Mouse (Mus musculus): ENCODE results near the gene Hrk. TPM values are rescaled to one million over a fixed set of nuclear protein-coding genes. Genes with fewer than 3 reads are reported as not detected.

Hrk gene
- total and polyA plus RNA-seq, 2 experiments from 2014 or later, result 4.3 to 14.0 TPM

GRCm38 (mm10) chr5:118144770-118145169 lies 19.7 kb upstream of the Hrk start:
- H3K4me2 ChIP-seq (ENCODE audit: low read depth, low read length), result no peak overlapping the region
- WGBS, result 82% methylated on average over 6 of the region's 6 CpGs
- H3K27ac ChIP-seq, result 0 out of 2 replicates have a peak overlapping the region, but pooled peaks have one; percentile 55
- DNase-seq (ENCODE audit: low spot score), result no peak
- H3K9me3 ChIP-seq (ENCODE audit: low read length), result no peaks in the 10 kb centered on the region
- H3K27me3 ChIP-seq (ENCODE audit: insufficient read depth, low read length), result no peaks in the 10 kb centered on the region
- no peak for ATAC-seq
- H3K4me1 ChIP-seq (ENCODE audit: insufficient read depth, low read length), result peaks cover 15% of the 10 kb centered on the region; the same call in 1 of the 2 replicates
- no peak overlapping the region for H3K4me3 ChIP-seq (ENCODE audit: low read length)
- H3K9ac ChIP-seq (replicated peaks; ENCODE audit: low read length), result no peak overlapping the region
- peaks cover 21% of the 10 kb centered on the region for H3K36me3 ChIP-seq (ENCODE audit: insufficient read depth, low read length)
- no peak for TF ChIP-seq CTCF (IDR thresholded peaks at IDR 0.05; ENCODE audit: low read depth)

- H3K9ac ChIP-seq (replicated peaks; ENCODE audit: low read length), result 0 out of 2 replicates have a peak overlapping the region, but pooled peaks have one; percentile 3
- H3K4me1 ChIP-seq (ENCODE audit: insufficient read depth, low read length), result peaks cover 15% of the 10 kb centered on the region; the same call in 1 of the 2 replicates
- peak overlapping the region; percentile 55; the same call in 1 of the 2 replicates for H3K27ac ChIP-seq
- TF ChIP-seq CTCF (IDR thresholded peaks at IDR 0.05; ENCODE audit: low read depth), result no peak
- no peaks in the 10 kb centered on the region for H3K9me3 ChIP-seq (ENCODE audit: low read length)
- no peak overlapping the region for H3K4me3 ChIP-seq (ENCODE audit: low read length)
- no peaks in the 10 kb centered on the region for H3K27me3 ChIP-seq (ENCODE audit: insufficient read depth, low read length)
- ATAC-seq, result no peak
- no peak overlapping the region for H3K4me2 ChIP-seq (ENCODE audit: low read depth, low read length)
- DNase-seq (ENCODE audit: low spot score), result no peak
- peaks cover 20% of the 10 kb centered on the region for H3K36me3 ChIP-seq (ENCODE audit: insufficient read depth, low read length)
- WGBS, result 68% methylated on average over 3 of the region's 3 CpGs
Measured at GRCm38 (mm10) chr5:118145458-118145857, 19.0 kb upstream of the Hrk start.

- no peaks in the 10 kb centered on the region for H3K27me3 ChIP-seq (ENCODE audit: insufficient read depth, low read length)
- no peaks in the 10 kb centered on the region for H3K9me3 ChIP-seq (ENCODE audit: low read length)
- 0 out of 2 replicates have a peak overlapping the region, but pooled peaks have one; percentile 3 for H3K9ac ChIP-seq (replicated peaks; ENCODE audit: low read length)
- H3K4me1 ChIP-seq (ENCODE audit: insufficient read depth, low read length), result peaks cover 15% of the 10 kb centered on the region; the same call in 1 of the 2 replicates
- 0 out of 2 replicates have a peak overlapping the region, but pooled peaks have one; percentile 10 for H3K4me2 ChIP-seq (ENCODE audit: low read depth, low read length)
- DNase-seq (ENCODE audit: low spot score) (peak; percentile 74), ATAC-seq (peak; percentile 63)
- TF ChIP-seq CTCF (IDR thresholded peaks at IDR 0.05; ENCODE audit: low read depth), result no peak
- peak overlapping the region; percentile 55; the same call in 1 of the 2 replicates for H3K27ac ChIP-seq
- peaks cover 14% of the 10 kb centered on the region for H3K36me3 ChIP-seq (ENCODE audit: insufficient read depth, low read length)
- WGBS, result 42% methylated on average over 15 of the region's 15 CpGs
- no peak overlapping the region for H3K4me3 ChIP-seq (ENCODE audit: low read length)
Measured at GRCm38 (mm10) chr5:118145999-118146679, 18.3 kb upstream of the Hrk start.

GRCm38 (mm10) chr5:118147264-118147663 lies 17.2 kb upstream of the Hrk start:
- 78% methylated on average over 10 of the region's 10 CpGs for WGBS
- Histone ChIP-seq H3K36me3 (ENCODE audit: insufficient read depth, low read length) (peaks cover 2% of the 10 kb centered on the region; the same call in 1 of the 2 replicates), H3K9me3 (ENCODE audit: low read length) (no peaks in the 10 kb centered on the region), H3K4me2 (ENCODE audit: low read depth, low read length) (no peak overlapping the region), H3K4me3 (ENCODE audit: low read length) (no peak overlapping the region), H3K4me1 (ENCODE audit: insufficient read depth, low read length) (peaks cover 15% of the 10 kb centered on the region; the same call in 1 of the 2 replicates), H3K27ac (no peak overlapping the region), H3K9ac (replicated peaks; ENCODE audit: low read length) (no peak overlapping the region), H3K27me3 (ENCODE audit: insufficient read depth, low read length) (no peaks in the 10 kb centered on the region)
- TF ChIP-seq CTCF (IDR thresholded peaks at IDR 0.05; ENCODE audit: low read depth), result no peak
- DNase-seq (ENCODE audit: low spot score), result no peak
- ATAC-seq, result no peak

- 71% methylated on average over 3 of the region's 3 CpGs for WGBS
- H3K4me3 ChIP-seq (ENCODE audit: low read length), result no peak overlapping the region
- H3K4me2 ChIP-seq (ENCODE audit: low read depth, low read length), result no peak overlapping the region
- DNase-seq (ENCODE audit: low spot score) (no peak), ATAC-seq (no peak)
- H3K27me3 ChIP-seq (ENCODE audit: insufficient read depth, low read length), result no peaks in the 10 kb centered on the region
- no peak for TF ChIP-seq CTCF (IDR thresholded peaks at IDR 0.05; ENCODE audit: low read depth)
- no peak overlapping the region for H3K9ac ChIP-seq (replicated peaks; ENCODE audit: low read length)
- H3K27ac ChIP-seq, result no peak overlapping the region
- H3K9me3 ChIP-seq (ENCODE audit: low read length), result no peaks in the 10 kb centered on the region
- peaks cover 24% of the 10 kb centered on the region for H3K4me1 ChIP-seq (ENCODE audit: insufficient read depth, low read length)
- H3K36me3 ChIP-seq (ENCODE audit: insufficient read depth, low read length), result no peaks in the 10 kb centered on the region
Measured at GRCm38 (mm10) chr5:118149711-118150110, 14.7 kb upstream of the Hrk start.

- Histone ChIP-seq H3K9me3 (ENCODE audit: low read length) (no peaks in the 10 kb centered on the region), H3K4me1 (ENCODE audit: insufficient read depth, low read length) (peaks cover 9% of the 10 kb centered on the region), H3K4me3 (ENCODE audit: low read length) (peak within 1 kb of the TSS; percentile 97), H3K4me2 (ENCODE audit: low read depth, low read length) (peak within 1 kb of the TSS; percentile 80), H3K36me3 (ENCODE audit: insufficient read depth, low read length) (no peaks in the 10 kb centered on the region), H3K9ac (replicated peaks; ENCODE audit: low read length) (peak within 1 kb of the TSS; percentile 90), H3K27ac (peak within 1 kb of the TSS; percentile 71), H3K27me3 (ENCODE audit: insufficient read depth, low read length) (no peaks in the 10 kb centered on the region)
- DNase-seq (ENCODE audit: low spot score) (peak; percentile 96), ATAC-seq (peak; percentile 93)
- WGBS, result 1% methylated on average over 67 of the region's 67 CpGs
- TF ChIP-seq CTCF (IDR thresholded peaks at IDR 0.05; ENCODE audit: low read depth), result no peak
Measured at GRCm38 (mm10) chr5:118154839-118155564, 9.4 kb upstream of the Hrk start, which contains the start of gene Fbxw8. Fbxw8 (minus strand) TSS chr5:118155464.
